Mouse (Mus musculus): ENCODE measurements around the gene Taf6l.

DNA sequence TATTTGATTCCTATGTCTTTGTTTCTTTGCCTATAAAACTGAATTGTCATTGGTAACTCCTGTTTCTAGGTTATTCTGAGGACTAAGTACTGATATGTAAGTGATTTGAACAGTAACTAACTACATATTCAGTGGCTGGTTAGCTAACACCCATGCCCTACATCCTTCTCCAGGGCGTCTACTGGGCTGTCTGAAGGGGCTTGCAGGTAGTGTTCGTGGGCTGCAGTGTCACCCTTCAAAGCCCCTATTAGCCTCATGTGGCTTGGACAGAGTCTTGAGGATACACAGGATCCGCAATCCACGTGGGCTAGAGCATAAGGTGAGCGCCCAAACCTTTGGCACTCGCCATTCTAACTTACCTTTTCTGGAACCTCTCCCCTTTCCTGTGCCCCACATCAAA is 46.6 kb downstream of the Taf6l start:
- TF ChIP-seq FLI1 (IDR thresholded peaks at IDR 0.05; ENCODE audit: low read length), result no peak
- no peak for TF ChIP-seq GATA1 (IDR thresholded peaks at IDR 0.05; ENCODE audit: borderline replicate concordance, low read length)
